Mouse (Mus musculus) v-Abl transformed pro-B cells (cell line): ENCODE measurements around the gene Apba1.

Experiments
- in situ Hi-C, 2 experiments: fragments of 400-800 bp; cut with MboI; formaldehyde crosslinking; loops; one replicate each; pipeline ENCODE4 v1.15.1; 2025; ENCODE audit not compliant: unreplicated experiment in 2 of 2

Apba1 gene

GRCm38 (mm10) chr19:23966376-23966775 is 207.7 kb downstream of the Apba1 start:
- in situ Hi-C loops, result loop anchor here in 1 of 2 experiments (25.0 kb wide), 1 partner anchor 1629 kb away; no protein-coding TSS in a partner anchor

GRCm38 (mm10) chr19:23967156-23967555 is 208.5 kb downstream of the Apba1 start:
- in situ Hi-C loops, result loop anchor here in 1 of 2 experiments (25.0 kb wide), 1 partner anchor 1630 kb away; no protein-coding TSS in a partner anchor

GRCm38 (mm10) chr19:23968125-23968861 is 209.6 kb downstream of the Apba1 start:
- in situ Hi-C loops, result loop anchor here in 1 of 2 experiments (25.0 kb wide), 1 partner anchor 1631 kb away; no protein-coding TSS in a partner anchor

- in situ Hi-C loops, result loop anchor here in 1 of 2 experiments (25.0 kb wide), 1 partner anchor 1632 kb away; no protein-coding TSS in a partner anchor
Measured at GRCm38 (mm10) chr19:23968862-23969225, 210.2 kb downstream of the Apba1 start.

GRCm38 (mm10) chr19:23970374-23970773 is 211.7 kb downstream of the Apba1 start:
- in situ Hi-C loops, result loop anchor here in 1 of 2 experiments (25.0 kb wide), 1 partner anchor 1633 kb away; no protein-coding TSS in a partner anchor

GRCm38 (mm10) chr19:23971391-23971790 is 212.7 kb downstream of the Apba1 start:
- in situ Hi-C loops, result loop anchor here in 1 of 2 experiments (25.0 kb wide), 1 partner anchor 1634 kb away; no protein-coding TSS in a partner anchor

- in situ Hi-C loops, result loop anchor here in 1 of 2 experiments (25.0 kb wide), 1 partner anchor 1636 kb away; no protein-coding TSS in a partner anchor
Measured at GRCm38 (mm10) chr19:23972881-23973649, 214.4 kb downstream of the Apba1 start.

GRCm38 (mm10) chr19:23977901-23978443 is 219.3 kb downstream of the Apba1 start:
- in situ Hi-C loops, result no loop called here

GRCm38 (mm10) chr19:23980598-23980997 is 221.9 kb downstream of the Apba1 start:
- in situ Hi-C loops, result no loop called here

- in situ Hi-C loops, result no loop called here
Measured at GRCm38 (mm10) chr19:23984186-23984585, 225.5 kb downstream of the Apba1 start.

- in situ Hi-C loops, result no loop called here
Measured at GRCm38 (mm10) chr19:23987291-23987690, 228.6 kb downstream of the Apba1 start.

- in situ Hi-C loops, result no loop called here
Measured at GRCm38 (mm10) chr19:23988166-23988565, 229.5 kb downstream of the Apba1 start.

GRCm38 (mm10) chr19:23995766-23996399 is 237.2 kb downstream of the Apba1 start:
- in situ Hi-C loops, result no loop called here
